Mouse (Mus musculus) testis, adult 2 months (tissue): ENCODE measurements around the gene U2af1l4.
A peak's percentile ranks its signal among the peaks of the same experiment; 100 is the strongest.

ENCODE experiments used
- CTCF ChIP-seq: fragments of 200-500 bp; IDR thresholded peaks from 2 replicates; pipeline ENCODE4 v1.5.1; 2012; ENCODE audit warnings: low read depth, mild to moderate bottlenecking, inconsistent platforms, low read length, moderate library complexity; ENCODE audit not compliant: control insufficient read depth, insufficient read depth, insufficient replicate concordance
- POLR2A ChIP-seq: fragments of 200-500 bp; IDR thresholded peaks from 2 replicates; pipeline ENCODE4 v1.6.1; 2012; ENCODE audit warnings: low read depth, mild to moderate bottlenecking, inconsistent platforms, low read length, moderate library complexity; ENCODE audit not compliant: control insufficient read depth

- no peak for TF ChIP-seq CTCF
- peak; percentile 49; the same call in 1 of the 2 replicates for TF ChIP-seq POLR2A
These were observed at the start of gene U2af1l4, which contains the start of the genes Gm49396 and Psenen for GRCm38 (mm10) chr7:30563117-30563905.
